Mouse (Mus musculus): Measurements from ENCODE around the gene Macf1.

DNA sequence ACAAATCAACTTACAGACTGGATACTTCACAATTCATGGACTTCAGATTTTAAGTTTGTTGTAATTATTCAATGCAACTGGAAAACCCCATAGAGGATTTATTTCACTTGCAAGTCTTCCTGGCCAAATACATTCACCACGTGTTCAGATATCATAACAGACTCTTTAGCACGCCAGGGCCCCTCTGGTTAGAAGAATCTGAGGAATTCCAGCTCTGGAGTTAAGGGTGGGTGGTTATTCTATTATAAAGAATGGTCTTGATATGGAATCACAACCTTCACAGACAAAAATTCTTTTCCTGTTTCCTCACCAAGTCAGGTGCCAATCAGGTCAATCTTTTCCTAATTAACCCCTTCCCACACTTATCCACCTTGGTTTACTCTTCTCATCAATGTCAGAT is 270.3 kb downstream of the Macf1 start:
- TF ChIP-seq GATA1 (IDR thresholded peaks at IDR 0.05; ENCODE audit: borderline replicate concordance, low read length) (no peak), FLI1 (IDR thresholded peaks at IDR 0.05; ENCODE audit: low read length) (no peak)

Data from megakaryocyte, embryonic 14.5 days (primary cell).